Mouse (Mus musculus) layer of hippocampus, postnatal 10 days (tissue): Measurements from ENCODE around the gene Trp53tg5. TPM values are rescaled to one million over a fixed set of nuclear protein-coding genes. Genes with fewer than 3 reads are reported as not detected.

Experiments
- DNase-seq, 2 experiments: peaks; one replicate each; pipeline ENCODE4 v3.0.0; 2021; ENCODE audit warnings: low spot score in 2 of 2
- total RNA-seq, 2 experiments: library from RNA; stranded (reverse); gene quantifications; 2 replicates each; pipeline ENCODE4 v1.2.3; 2021

The Trp53tg5 gene
- total RNA-seq, 2 experiments from 2014 or later = not detected

GRCm38 (mm10) chr2:164496847-164497690 lies 23.5 kb upstream of the Trp53tg5 start, which contains the start of gene Pigt:
Pigt (plus strand) TSS chr2:164497520.
- DNase-seq = peak; percentile 85 to 89

DNA sequence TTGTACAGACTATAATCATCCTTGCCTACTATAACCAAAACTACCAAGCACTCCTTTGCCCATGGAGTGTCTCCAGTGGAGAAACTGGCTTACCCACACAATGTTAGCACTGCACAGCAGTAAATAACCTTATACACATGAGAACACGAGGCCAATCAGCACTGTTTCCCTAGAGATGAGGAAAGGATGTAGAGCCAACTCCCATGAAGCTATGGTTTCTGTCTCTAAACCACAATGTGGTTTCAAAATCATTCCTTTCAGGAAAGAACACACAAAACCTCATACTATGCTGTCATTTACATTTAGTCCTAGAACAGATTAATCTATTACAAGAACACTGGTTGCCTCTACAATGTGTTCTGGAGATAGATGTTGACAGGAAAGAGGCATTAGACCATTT lies 22.8 kb upstream of the Trp53tg5 start:
- no peak for DNase-seq

GRCm38 (mm10) chr2:164494126-164494525 lies 20.6 kb upstream of the Trp53tg5 start:
- DNase-seq = peak in 1 of 2 experiments; percentile 34

- DNase-seq = peak; percentile 38 to 58
These were observed 14.3 kb upstream of the Trp53tg5 start for GRCm38 (mm10) chr2:164487812-164488211.

- DNase-seq = no peak
These were observed 13.6 kb upstream of the Trp53tg5 start for GRCm38 (mm10) chr2:164487115-164487527.

DNA sequence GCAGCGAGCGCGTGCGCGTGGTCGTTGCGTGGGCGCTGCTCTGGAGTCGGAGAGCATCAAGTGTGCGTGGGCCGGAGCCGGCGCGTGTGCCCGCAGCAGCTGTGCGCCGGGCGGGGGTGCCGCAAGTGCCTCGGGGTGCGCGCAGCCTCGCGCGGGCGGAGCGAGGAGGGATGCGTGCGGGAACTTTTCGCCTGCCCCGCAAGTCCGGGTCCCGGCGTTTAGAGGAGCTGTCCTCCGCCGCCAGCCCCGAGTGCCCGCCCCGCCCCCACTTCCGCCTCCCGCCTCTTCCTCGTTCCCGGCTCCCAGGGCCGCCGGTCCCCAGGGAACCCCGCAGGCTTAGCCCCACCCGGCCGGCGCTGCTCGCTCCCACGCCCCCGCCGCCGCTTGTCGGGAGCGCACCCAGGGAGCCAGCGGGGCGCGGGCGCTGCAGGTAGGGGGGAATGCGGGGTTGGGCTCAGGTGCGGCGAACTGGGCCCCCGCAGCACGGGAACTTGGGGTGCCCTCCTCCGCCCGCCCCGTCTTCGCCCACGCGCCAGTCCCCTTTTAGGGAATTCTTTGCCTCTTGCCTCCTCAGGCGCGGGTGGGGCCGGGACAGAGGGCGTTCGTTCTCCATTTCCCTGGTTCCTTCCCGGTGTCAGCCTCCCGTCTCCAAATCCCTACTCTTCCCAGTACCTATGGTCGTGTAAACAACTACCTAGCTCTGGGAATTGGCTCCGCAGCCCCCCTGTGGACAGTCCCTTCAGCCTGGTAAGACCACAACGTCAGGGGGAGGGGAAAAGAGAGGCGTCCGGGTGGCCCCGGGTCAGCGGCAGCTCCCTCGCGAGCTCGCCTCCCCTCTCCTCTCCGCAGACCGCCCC lies 13.0 kb upstream of the Trp53tg5 start:
- peak; percentile 61 to 69 for DNase-seq

GRCm38 (mm10) chr2:164485681-164486257 lies 12.2 kb upstream of the Trp53tg5 start, which contains the start of gene Dbndd2:
Dbndd2 (plus strand) TSS chr2:164486106.
- peak in 1 of 2 experiments; percentile 64 for DNase-seq

DNA sequence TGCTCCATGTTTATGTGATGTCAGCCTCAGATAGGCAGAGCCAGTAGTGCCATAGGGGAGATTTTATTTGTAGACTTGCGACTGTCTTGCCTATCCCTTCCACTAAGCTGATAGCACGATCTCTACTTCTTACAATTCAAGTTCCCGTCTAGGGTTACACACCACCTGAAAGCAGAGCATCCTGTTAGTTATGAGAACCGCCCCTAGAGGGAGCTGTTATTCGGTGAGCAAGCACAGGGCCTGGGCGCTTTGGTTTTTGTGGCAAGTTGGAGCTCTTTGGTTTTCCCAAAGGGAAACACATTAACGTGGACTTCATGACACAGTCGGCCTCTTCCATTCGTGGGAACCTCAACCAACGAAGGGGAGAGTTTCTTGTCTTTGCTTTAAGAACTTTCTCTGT lies 3.3 kb downstream of the Trp53tg5 start:
- peak; percentile 55 to 58 for DNase-seq

GRCm38 (mm10) chr2:164466787-164467186 lies 6.7 kb downstream of the Trp53tg5 start:
- DNase-seq = no peak

GRCm38 (mm10) chr2:164465161-164465560 lies 8.4 kb downstream of the Trp53tg5 start:
- DNase-seq = no peak

- DNase-seq = peak; percentile 93 to 96
These were observed 12.6 kb downstream of the Trp53tg5 start, which contains the start of gene Gm20458 for GRCm38 (mm10) chr2:164460745-164461551. Gm20458 (plus strand) TSS chr2:164460967.

DNA sequence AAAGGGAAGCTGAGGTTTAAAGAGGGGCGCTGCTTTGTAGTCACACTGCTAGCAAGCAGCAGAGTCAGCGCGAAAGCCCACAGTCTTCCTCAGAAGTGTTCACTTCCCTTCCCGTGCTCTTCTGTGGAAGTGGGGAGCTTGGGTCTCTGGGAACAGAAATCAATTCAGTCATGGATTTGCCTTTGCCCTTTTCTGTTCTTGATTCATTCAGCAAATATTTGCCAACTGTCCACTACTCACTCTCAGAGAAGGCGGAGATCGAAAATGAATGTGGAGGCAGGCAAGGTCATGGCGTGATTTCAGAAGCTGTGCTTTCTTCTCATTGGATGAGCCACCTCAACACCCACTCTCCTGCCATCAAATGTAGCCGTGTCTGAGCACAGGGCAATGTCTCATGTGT lies 15.0 kb downstream of the Trp53tg5 start:
- DNase-seq = no peak

DNA sequence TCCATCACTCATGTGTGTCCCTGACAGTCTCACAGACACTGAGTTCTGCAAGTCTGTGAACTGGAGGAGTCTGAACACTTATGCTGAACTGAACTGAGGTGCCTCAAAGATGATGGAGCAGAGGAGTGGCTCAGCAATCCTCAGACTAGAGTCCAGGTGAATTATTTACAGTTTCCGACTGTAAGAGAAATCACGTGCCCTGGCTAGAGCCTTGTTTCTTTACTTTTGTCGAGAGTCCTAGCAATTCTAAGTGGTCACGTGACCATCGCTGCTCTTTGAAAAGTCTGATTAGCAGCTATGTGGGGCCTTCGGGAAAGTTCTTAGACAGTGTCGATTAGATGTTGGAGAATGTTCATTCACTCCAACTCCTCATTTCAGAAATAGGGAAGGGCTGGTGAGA lies 15.6 kb downstream of the Trp53tg5 start:
- no peak for DNase-seq

DNA sequence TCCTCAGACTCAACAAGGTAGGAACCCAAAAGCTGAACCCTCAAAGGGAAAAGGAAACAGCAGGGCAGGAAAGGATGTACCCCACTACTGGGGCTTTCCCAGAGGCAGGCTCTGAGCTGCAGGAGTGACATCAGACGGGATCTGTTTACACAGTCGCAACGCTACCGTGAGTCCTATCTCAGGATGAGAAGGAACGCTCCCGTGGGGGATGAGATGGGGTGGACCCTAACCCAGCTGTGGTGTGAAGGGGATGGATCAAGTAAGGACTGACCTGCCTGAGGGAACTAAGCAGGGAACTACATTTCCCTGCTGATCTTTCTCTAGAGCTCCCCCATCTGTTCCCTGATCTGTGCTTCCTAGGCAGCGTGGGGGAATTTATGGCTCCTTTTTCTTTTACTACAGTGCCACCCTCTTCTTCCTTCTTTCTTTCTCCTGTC lies 16.6 kb downstream of the Trp53tg5 start, which contains the start of gene Sys1:
TSS of gene Sys1 (plus strand) at position 101 of the 437 bp plus-strand sequence.
- peak; percentile 41 to 44 for DNase-seq

DNA sequence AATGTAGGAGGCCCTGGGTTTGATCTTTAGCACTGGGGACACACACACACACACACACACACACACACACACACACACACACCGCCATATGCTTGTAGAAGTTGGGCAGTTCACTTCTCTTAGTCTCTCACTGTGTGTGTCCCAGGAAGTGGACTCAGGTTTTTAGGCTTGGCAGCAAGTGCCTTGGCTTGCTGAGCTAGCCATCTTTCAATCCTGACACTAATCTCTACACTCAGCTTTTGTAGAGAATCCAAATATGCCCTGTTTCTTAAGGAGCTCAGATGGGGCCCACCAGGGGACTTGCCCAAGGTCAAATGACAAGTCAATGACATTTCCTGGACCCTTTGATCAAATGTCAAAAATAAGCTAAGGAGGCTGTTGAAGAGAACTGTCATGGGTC lies 17.1 kb downstream of the Trp53tg5 start:
- no peak for DNase-seq

DNA sequence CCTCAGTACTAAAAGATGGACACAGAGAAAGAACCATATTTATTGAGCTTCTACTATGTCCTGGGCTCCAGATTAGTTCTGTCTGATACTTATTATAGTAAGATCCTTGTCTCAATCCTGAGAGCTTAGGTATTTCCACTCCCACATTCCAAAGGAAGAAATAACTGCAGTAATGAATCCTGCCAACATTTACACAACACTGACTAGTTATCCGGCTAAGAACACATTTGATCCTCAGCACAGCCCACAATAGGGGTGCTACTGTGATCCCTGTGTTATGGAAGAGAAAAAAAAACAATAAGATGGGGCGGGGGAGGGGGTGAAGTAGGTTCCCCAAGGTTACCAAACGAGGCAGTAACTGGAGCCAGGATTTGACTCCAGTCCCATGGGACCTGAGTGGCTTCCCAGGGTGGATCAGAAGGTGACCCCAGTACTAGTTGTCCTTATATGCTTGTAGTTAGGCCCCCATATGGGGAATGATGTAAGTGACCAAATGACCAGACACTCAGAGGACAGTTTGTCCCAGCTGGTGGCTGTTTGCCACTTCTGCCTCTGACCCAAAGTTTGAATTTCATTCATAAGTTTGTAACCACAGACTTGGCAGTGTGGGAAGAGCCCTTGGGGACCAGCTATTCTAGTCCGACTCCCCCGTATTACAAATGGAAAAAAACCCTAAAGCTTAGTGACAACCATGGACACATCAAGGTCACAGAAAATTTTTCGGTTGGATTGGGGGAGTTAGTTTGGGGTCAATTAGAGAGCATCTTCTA lies 17.9 kb downstream of the Trp53tg5 start:
- no peak for DNase-seq

GRCm38 (mm10) chr2:164454846-164455245 lies 18.7 kb downstream of the Trp53tg5 start:
- DNase-seq = peak in 1 of 2 experiments; percentile 40

DNA sequence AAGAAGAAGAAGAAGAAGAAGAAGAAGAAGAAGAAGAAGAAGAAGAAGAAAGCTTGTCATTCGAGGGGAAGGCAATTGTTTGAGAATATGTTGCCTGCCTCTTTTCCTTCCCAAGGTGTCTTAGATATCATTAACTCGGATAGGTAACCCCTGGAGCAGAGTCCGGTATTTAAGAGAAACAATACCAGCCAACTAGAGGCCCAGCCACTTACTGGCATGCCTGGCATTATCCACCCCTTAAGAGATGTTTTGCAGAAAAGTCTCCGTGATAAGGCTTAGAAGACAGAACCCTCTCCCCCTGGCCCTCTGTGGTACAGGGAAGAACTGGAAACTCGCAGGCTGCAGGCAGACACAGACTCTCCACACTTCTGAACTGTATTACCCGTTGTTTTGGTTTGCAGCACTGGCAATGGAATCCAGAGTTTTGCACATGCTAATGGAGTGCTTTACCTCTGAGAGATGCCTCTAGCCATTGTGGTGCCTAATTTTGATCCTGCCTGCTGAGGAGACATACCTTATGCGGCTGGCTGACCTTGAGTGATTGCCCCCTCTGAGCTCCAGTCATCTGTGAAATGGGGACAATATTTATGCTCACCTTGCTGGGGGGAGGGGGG lies 19.5 kb downstream of the Trp53tg5 start:
- DNase-seq = no peak
